Mouse (Mus musculus): ENCODE data around the gene Slc30a7. TPM values are rescaled to one million over a fixed set of nuclear protein-coding genes. Genes with fewer than 3 reads are reported as not detected.

The Slc30a7 gene
- total RNA-seq, 2 experiments from 2014 or later = 15.9 to 29.7 TPM

GRCm38 (mm10) chr3:115992588-115992987 lies 14.6 kb downstream of the Slc30a7 start:
- ATAC-seq (replicated peaks; ENCODE audit: poor library complexity, severe bottlenecking) = no peak

- ATAC-seq (replicated peaks; ENCODE audit: poor library complexity, severe bottlenecking) = peak; percentile 33; the same call in 1 of the 2 replicates
Measured at GRCm38 (mm10) chr3:115992103-115992502, 15.1 kb downstream of the Slc30a7 start.

- ATAC-seq (replicated peaks; ENCODE audit: poor library complexity, severe bottlenecking) = peak; percentile 95
Measured at GRCm38 (mm10) chr3:115985183-115985892, 21.9 kb downstream of the Slc30a7 start.

- no peak for ATAC-seq (replicated peaks; ENCODE audit: poor library complexity, severe bottlenecking)
Measured at GRCm38 (mm10) chr3:115984653-115985052, 22.6 kb downstream of the Slc30a7 start.

- no peak for ATAC-seq (replicated peaks; ENCODE audit: poor library complexity, severe bottlenecking)
Measured at GRCm38 (mm10) chr3:115983217-115983616, 24.0 kb downstream of the Slc30a7 start.

GRCm38 (mm10) chr3:115979000-115979399 lies 28.2 kb downstream of the Slc30a7 start:
- no peak for ATAC-seq (replicated peaks; ENCODE audit: poor library complexity, severe bottlenecking)

GRCm38 (mm10) chr3:115974995-115975394 lies 32.2 kb downstream of the Slc30a7 start:
- no peak for ATAC-seq (replicated peaks; ENCODE audit: poor library complexity, severe bottlenecking)

- no peak for ATAC-seq (replicated peaks; ENCODE audit: poor library complexity, severe bottlenecking)
Measured at GRCm38 (mm10) chr3:115974228-115974627, 33.0 kb downstream of the Slc30a7 start.

GRCm38 (mm10) chr3:115971891-115972646 lies 35.1 kb downstream of the Slc30a7 start:
- ATAC-seq (replicated peaks; ENCODE audit: poor library complexity, severe bottlenecking) = no peak

- no peak for ATAC-seq (replicated peaks; ENCODE audit: poor library complexity, severe bottlenecking)
Measured at GRCm38 (mm10) chr3:115971045-115971785, 36.0 kb downstream of the Slc30a7 start.

- no peak for ATAC-seq (replicated peaks; ENCODE audit: poor library complexity, severe bottlenecking)
Measured at GRCm38 (mm10) chr3:115968745-115969530, 38.3 kb downstream of the Slc30a7 start.

- no peak for ATAC-seq (replicated peaks; ENCODE audit: poor library complexity, severe bottlenecking)
Measured at GRCm38 (mm10) chr3:115964071-115964470, 43.1 kb downstream of the Slc30a7 start.

GRCm38 (mm10) chr3:115963597-115963996 lies 43.6 kb downstream of the Slc30a7 start:
- ATAC-seq (replicated peaks; ENCODE audit: poor library complexity, severe bottlenecking) = no peak

GRCm38 (mm10) chr3:115962028-115962415 lies 45.2 kb downstream of the Slc30a7 start:
- no peak for ATAC-seq (replicated peaks; ENCODE audit: poor library complexity, severe bottlenecking)

GRCm38 (mm10) chr3:115961311-115962027 lies 45.7 kb downstream of the Slc30a7 start:
- ATAC-seq (replicated peaks; ENCODE audit: poor library complexity, severe bottlenecking) = no peak

- ATAC-seq (replicated peaks; ENCODE audit: poor library complexity, severe bottlenecking) = no peak
Measured at GRCm38 (mm10) chr3:115957223-115957622, 50.0 kb downstream of the Slc30a7 start.

- ATAC-seq (replicated peaks; ENCODE audit: poor library complexity, severe bottlenecking) = no peak
Measured at GRCm38 (mm10) chr3:115953088-115953487, 54.1 kb downstream of the Slc30a7 start.

GRCm38 (mm10) chr3:115952356-115952755 lies 54.9 kb downstream of the Slc30a7 start:
- no peak for ATAC-seq (replicated peaks; ENCODE audit: poor library complexity, severe bottlenecking)

GRCm38 (mm10) chr3:115951221-115951620 lies 56.0 kb downstream of the Slc30a7 start:
- ATAC-seq (replicated peaks; ENCODE audit: poor library complexity, severe bottlenecking) = no peak

Data from granulocyte monocyte progenitor cell, adult 5-6 weeks (primary cell).